Mouse (Mus musculus) forebrain, embryonic 14.5 days (tissue): ENCODE data around the gene Prkn. TPM values are rescaled to one million over a fixed set of nuclear protein-coding genes. Genes with fewer than 3 reads are reported as not detected.

Experiments used
- ATAC-seq: fragments of 200-750 bp; cut with Nextera tagmentation; 2 replicates; pipeline ENCODE4 v1.8.0; 2017; ENCODE audit warnings: mild to moderate bottlenecking, moderate library complexity
- DNase-seq: peaks from one replicate; pipeline ENCODE4 v3.0.0-alpha.2; 2015; ENCODE audit warnings: low spot score
- H3K27ac ChIP-seq: fragments of 300-500 bp; sonication (generic); 2 replicates; pipeline ENCODE4 v1.5.1; 2014; ENCODE audit warnings: low read depth, mild to moderate bottlenecking, control low read depth, low read length, moderate library complexity
- H3K27me3 ChIP-seq: fragments of 300-500 bp; sonication (generic); replicated peaks from 2 replicates; pipeline ENCODE4 v1.6.1; 2014; ENCODE audit warnings: low read length, control low read depth, mixed read lengths; ENCODE audit not compliant: control insufficient read depth, insufficient read depth
- H3K36me3 ChIP-seq: fragments of 300-500 bp; sonication (generic); 2 replicates; pipeline ENCODE4 v1.6.1; 2014; ENCODE audit warnings: low read length, control low read depth; ENCODE audit not compliant: control insufficient read depth, insufficient read depth
- H3K4me1 ChIP-seq: fragments of 300-500 bp; sonication (generic); 2 replicates; pipeline ENCODE4 v1.6.1; 2014; ENCODE audit warnings: antibody characterized with exemption, low read length, control low read depth; ENCODE audit not compliant: control insufficient read depth, insufficient read depth
- H3K4me2 ChIP-seq: fragments of 300-500 bp; sonication (generic); 2 replicates; pipeline ENCODE4 v1.6.1; 2014; ENCODE audit warnings: mild to moderate bottlenecking, control low read depth, low read length
- H3K4me3 ChIP-seq: fragments of 300-500 bp; sonication (generic); 2 replicates; pipeline ENCODE4 v1.5.1; 2014; ENCODE audit warnings: low read depth, low read length, control low read depth
- H3K9ac ChIP-seq: fragments of 300-500 bp; sonication (generic); 2 replicates; pipeline ENCODE4 v1.6.1; 2014; ENCODE audit warnings: mild to moderate bottlenecking, low read length, control low read depth, moderate library complexity
- H3K9me3 ChIP-seq: fragments of 300-500 bp; sonication (generic); replicated peaks from 2 replicates; pipeline ENCODE4 v1.6.1; 2016; ENCODE audit warnings: low read length, control low read depth, mixed read lengths; ENCODE audit not compliant: control insufficient read depth
- WGBS: fragments of 180-500 bp; shearing (Covaris S2); extraction: QIAGEN DNeasy Blood & Tissue Kit; methylation state at CpG from one replicate; pipeline ENCODE4 v1.1.7; 2014; 5-methylcytosine and 5-hydroxymethylcytosine counted together
- polyA plus RNA-seq: library from polyadenylated mRNA; unstranded; fragments of >200 nt; fragmentation: Nextera tagmentation; extraction: Ambion mirVana; gene quantifications from 2 replicates; pipeline ENCODE4 v1.2.1, GENCODE M21; 2014

Gene Prkn
- polyA plus RNA-seq, 1 experiment from 2014 or later, result 1.6 TPM

DNA sequence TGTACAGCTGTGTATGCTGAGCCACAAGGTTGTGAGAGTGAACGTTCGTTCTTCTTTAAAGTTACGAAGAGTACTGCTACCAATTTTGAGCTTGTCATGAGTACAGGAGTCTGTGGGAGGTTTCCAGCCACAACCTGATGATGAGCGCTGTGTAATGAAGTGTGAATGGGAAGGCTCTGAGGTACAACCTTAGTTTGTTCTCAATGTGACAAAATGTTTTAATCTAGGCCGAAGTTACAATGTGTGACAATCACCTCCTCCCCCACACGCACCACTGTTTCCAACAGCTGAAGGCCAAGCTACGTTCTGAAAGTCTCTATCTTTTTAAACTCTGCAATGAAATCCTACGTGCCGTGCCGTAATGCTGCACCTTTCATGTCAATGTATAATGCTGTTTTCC lies 1262.1 kb downstream of the Prkn start:
- H3K4me3 ChIP-seq, result no peak overlapping the region
- no peaks in the 10 kb centered on the region for H3K4me1 ChIP-seq
- ATAC-seq, result no peak
- H3K27ac ChIP-seq, result no peak overlapping the region
- 97% methylated on average over 10 of the region's 10 CpGs for WGBS
- H3K27me3 ChIP-seq, result no peaks in the 10 kb centered on the region
- no peak overlapping the region for H3K9ac ChIP-seq
- no peak overlapping the region for H3K4me2 ChIP-seq
- DNase-seq, result no peak
- 0 out of 2 replicates have a peak, but pooled peaks cover 3% of the 10 kb centered on the region for H3K9me3 ChIP-seq
- H3K36me3 ChIP-seq, result no peaks in the 10 kb centered on the region

DNA sequence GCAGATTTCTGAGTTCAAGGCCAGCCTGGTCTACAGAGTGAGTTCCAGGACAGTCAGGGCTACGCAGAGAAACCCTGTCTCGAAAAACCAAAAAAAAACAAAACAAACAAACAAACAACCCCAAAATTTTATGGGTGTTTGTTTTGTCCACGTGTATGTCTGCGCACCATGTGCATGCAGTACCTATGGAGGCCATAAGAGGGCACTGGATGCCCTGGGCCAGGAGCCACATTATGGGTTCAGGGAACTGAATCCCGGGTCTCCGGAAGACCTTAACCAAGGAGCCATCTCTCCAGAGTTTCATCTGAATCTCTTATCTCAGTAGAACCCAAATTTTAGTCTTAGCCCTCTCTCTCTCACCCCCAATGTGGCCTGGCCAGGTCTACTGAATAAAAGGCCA lies 1263.6 kb downstream of the Prkn start:
- Histone ChIP-seq H3K9me3 (0 out of 2 replicates have a peak, but pooled peaks cover 3% of the 10 kb centered on the region), H3K27me3 (no peaks in the 10 kb centered on the region), H3K4me2 (no peak overlapping the region), H3K27ac (no peak overlapping the region), H3K4me1 (no peaks in the 10 kb centered on the region), H3K4me3 (no peak overlapping the region), H3K9ac (no peak overlapping the region), H3K36me3 (no peaks in the 10 kb centered on the region)
- DNase-seq (no peak), ATAC-seq (no peak)
- 85% methylated on average over 6 of the region's 6 CpGs for WGBS

DNA sequence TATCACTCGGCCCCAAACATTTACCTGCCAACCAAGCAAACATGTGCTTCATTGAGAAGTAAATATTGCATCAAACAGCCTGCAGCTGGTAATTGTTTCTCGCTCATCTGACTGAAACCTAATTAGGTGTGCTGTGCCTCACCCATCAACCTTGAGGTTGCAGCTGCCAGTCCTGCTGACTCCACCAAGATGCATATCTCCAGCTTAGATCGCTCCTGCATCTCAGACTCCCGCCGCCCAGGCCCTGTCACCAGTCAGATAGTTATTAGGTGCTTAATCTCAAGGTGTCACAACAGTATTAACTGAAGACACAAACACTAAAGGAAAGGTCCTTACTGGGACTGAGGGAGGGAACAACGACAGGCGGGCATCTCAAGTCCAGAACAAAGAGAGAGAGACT lies 1264.1 kb downstream of the Prkn start:
- Histone ChIP-seq H3K9me3 (0 out of 2 replicates have a peak, but pooled peaks cover 3% of the 10 kb centered on the region), H3K4me1 (0 out of 2 replicates have a peak, but pooled peaks cover 1% of the 10 kb centered on the region), H3K4me2 (no peak overlapping the region), H3K4me3 (no peak overlapping the region), H3K27ac (no peak overlapping the region), H3K27me3 (no peaks in the 10 kb centered on the region), H3K36me3 (no peaks in the 10 kb centered on the region), H3K9ac (no peak overlapping the region)
- WGBS, result 91% methylated on average over 7 of the region's 7 CpGs
- DNase-seq (no peak), ATAC-seq (no peak)

DNA sequence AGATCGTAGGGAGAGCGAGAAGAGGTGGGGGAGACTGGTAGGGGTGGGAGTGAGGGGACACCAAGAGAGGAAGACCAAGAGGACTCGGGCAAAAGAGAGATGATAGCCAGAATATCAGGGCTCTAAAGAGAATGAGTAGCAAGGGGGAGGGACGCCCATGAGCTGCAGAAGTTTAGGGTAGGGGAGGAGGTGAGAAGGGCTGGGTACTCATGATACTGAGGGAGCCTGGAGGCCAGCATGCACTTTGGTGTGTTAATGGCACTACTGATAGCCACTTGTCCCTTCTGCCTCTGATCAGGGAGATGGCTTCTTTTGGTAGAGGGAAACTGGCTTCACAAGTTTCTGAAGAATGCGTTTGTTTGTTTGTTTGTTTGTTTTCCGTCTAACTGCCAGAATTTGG lies 1264.5 kb downstream of the Prkn start:
- 0 out of 2 replicates have a peak, but pooled peaks cover 2% of the 10 kb centered on the region for H3K4me1 ChIP-seq
- 0 out of 2 replicates have a peak, but pooled peaks cover 3% of the 10 kb centered on the region for H3K9me3 ChIP-seq
- H3K9ac ChIP-seq, result no peak overlapping the region
- no peaks in the 10 kb centered on the region for H3K27me3 ChIP-seq
- H3K4me2 ChIP-seq, result no peak overlapping the region
- no peak for ATAC-seq
- H3K36me3 ChIP-seq, result no peaks in the 10 kb centered on the region
- H3K4me3 ChIP-seq, result no peak overlapping the region
- no peak overlapping the region for H3K27ac ChIP-seq
- 89% methylated on average over 6 of the region's 6 CpGs for WGBS
- DNase-seq, result no peak

GRCm38 (mm10) chr17:12106255-12106654 lies 1266.1 kb downstream of the Prkn start:
- WGBS, result 44% methylated on average over 4 of the region's 4 CpGs
- no peak overlapping the region for H3K4me3 ChIP-seq
- no peak overlapping the region for H3K27ac ChIP-seq
- H3K27me3 ChIP-seq, result no peaks in the 10 kb centered on the region
- no peak overlapping the region for H3K4me2 ChIP-seq
- DNase-seq (peak; percentile 46), ATAC-seq (peak; percentile 54; the same call in 1 of the 2 replicates)
- H3K36me3 ChIP-seq, result no peaks in the 10 kb centered on the region
- H3K4me1 ChIP-seq, result 0 out of 2 replicates have a peak, but pooled peaks cover 2% of the 10 kb centered on the region
- no peak overlapping the region for H3K9ac ChIP-seq
- no peaks in the 10 kb centered on the region for H3K9me3 ChIP-seq

Other genes starting within 250 kb of the Prkn start
- 7.8 and 10.1 TPM in 2 replicates for gene Pacrg, start 73 bp upstream of the Prkn start, polyA plus RNA-seq